Mouse (Mus musculus) MEL (cell line): ENCODE measurements around the gene Fbxw4. TPM values are rescaled to one million over a fixed set of nuclear protein-coding genes. Genes with fewer than 3 reads are reported as not detected.

Source experiments
- DNase-seq: peaks from one replicate; pipeline ENCODE4 v3.0.0; 2011; ENCODE audit warnings: low read depth, low spot score
- H3K27ac ChIP-seq: 2 replicates; pipeline ENCODE4 v1.5.1; 2012; ENCODE audit warnings: low read depth, mild to moderate bottlenecking, control low read depth, low read length, moderate library complexity; ENCODE audit not compliant: control insufficient read depth
- H3K27me3 ChIP-seq, 2 experiments: fragments of 150-350 bp in 1 of 2; sonication (generic) in 1 of 2; 2 replicates each; pipeline ENCODE4 v1.6.1; 2012; ENCODE audit warnings: low read length in 2 of 2, mild to moderate bottlenecking in 2 of 2, improper control_type of control experiment in 1 of 2, moderate library complexity in 1 of 2; ENCODE audit not compliant: insufficient read depth in 2 of 2, control insufficient read depth in 1 of 2
- H3K36me3 ChIP-seq, 2 experiments: 2 replicates each; pipeline ENCODE4 v1.6.1; 2012 to 2014; ENCODE audit warnings: low read length in 2 of 2, improper control_type of control experiment in 1 of 2, inconsistent platforms in 1 of 2, mild to moderate bottlenecking in 1 of 2; ENCODE audit not compliant: insufficient read depth in 2 of 2, control insufficient read depth in 1 of 2
- H3K4me1 ChIP-seq, 2 experiments: fragments of 150-350 bp in 1 of 2; sonication (generic) in 1 of 2; 2 replicates each; pipeline ENCODE4 v1.6.1; 2012; ENCODE audit warnings: low read length in 2 of 2, improper control_type of control experiment in 1 of 2, mild to moderate bottlenecking in 1 of 2; ENCODE audit not compliant: insufficient read depth in 2 of 2, control insufficient read depth in 1 of 2
- H3K4me3 ChIP-seq, 2 experiments: fragments of 150-350 bp in 1 of 2; sonication (generic) in 1 of 2; 2 replicates each; pipeline ENCODE4 v1.5.1; 2012; ENCODE audit warnings: low read depth in 2 of 2, low read length in 2 of 2, mild to moderate bottlenecking in 2 of 2, moderate library complexity in 2 of 2, control low read depth in 1 of 2, improper control_type of control experiment in 1 of 2; ENCODE audit not compliant: control insufficient read depth in 1 of 2, insufficient read depth in 1 of 2
- H3K79me2 ChIP-seq: 2 replicates; pipeline ENCODE4 v1.6.1; 2012; ENCODE audit warnings: mild to moderate bottlenecking, low read length, moderate library complexity; ENCODE audit not compliant: control insufficient read depth, poor library complexity, insufficient read depth
- H3K9ac ChIP-seq: 2 replicates; pipeline ENCODE4 v1.6.1; 2012; ENCODE audit warnings: low read depth, mild to moderate bottlenecking, control low read depth, low read length, moderate library complexity; ENCODE audit not compliant: control insufficient read depth, poor library complexity, severe bottlenecking
- H3K9me3 ChIP-seq: fragments of 150-350 bp; sonication (generic); replicated peaks from 2 replicates; pipeline ENCODE4 v1.6.1; 2012; ENCODE audit warnings: mild to moderate bottlenecking, low read length, improper control_type of control experiment, moderate library complexity; ENCODE audit not compliant: insufficient read depth
- BHLHE40 ChIP-seq: IDR thresholded peaks from 2 replicates; pipeline ENCODE4 v1.6.1; 2012; ENCODE audit warnings: low read depth, mild to moderate bottlenecking, inconsistent platforms, low read length, improper control_type of control experiment, borderline replicate concordance
- CHD1 ChIP-seq: IDR thresholded peaks from 2 replicates; pipeline ENCODE4 v1.6.1; 2012; ENCODE audit warnings: low read depth, mild to moderate bottlenecking, inconsistent platforms, low read length, improper control_type of control experiment
- CTCF ChIP-seq, 3 experiments: IDR thresholded peaks in 2 of 3; conservative IDR thresholded peaks in 1 of 3; 2 replicates each; pipeline ENCODE4 v1.5.1; 2011 to 2012; ENCODE audit warnings: low read length in 3 of 3, low read depth in 2 of 3, mild to moderate bottlenecking in 2 of 3, improper control_type of control experiment in 1 of 3, inconsistent platforms in 1 of 3, mixed read lengths in 1 of 3, moderate library complexity in 1 of 3; ENCODE audit not compliant: control insufficient read depth in 1 of 3, insufficient read depth in 1 of 3, poor library complexity in 1 of 3, severe bottlenecking in 1 of 3
- ELF1 ChIP-seq: IDR thresholded peaks from 2 replicates; pipeline ENCODE4 v1.6.1; 2014; ENCODE audit warnings: low read depth, mild to moderate bottlenecking, inconsistent platforms, low read length, improper control_type of control experiment, moderate library complexity
- EP300 ChIP-seq, 2 experiments: IDR thresholded peaks; 2 replicates each; pipeline ENCODE4 v1.6.1; 2011; ENCODE audit warnings: improper control_type of control experiment in 2 of 2, low read length in 2 of 2, low read depth in 1 of 2, mild to moderate bottlenecking in 1 of 2
- ETS1 ChIP-seq: IDR thresholded peaks from 2 replicates; pipeline ENCODE4 v1.6.1; 2012; ENCODE audit warnings: low read depth, mild to moderate bottlenecking, inconsistent platforms, low read length, improper control_type of control experiment, moderate library complexity
- GABPA ChIP-seq: IDR thresholded peaks from 2 replicates; pipeline ENCODE4 v1.6.1; 2012; ENCODE audit warnings: low read depth, mild to moderate bottlenecking, inconsistent platforms, low read length, improper control_type of control experiment, moderate library complexity
- JUND ChIP-seq: IDR thresholded peaks from 2 replicates; pipeline ENCODE4 v1.6.1; 2011; ENCODE audit warnings: low read depth, mild to moderate bottlenecking, improper control_type of control experiment, low read length
- KAT2A ChIP-seq: conservative IDR thresholded peaks from 2 replicates; pipeline ENCODE4 v1.6.1; 2012; ENCODE audit warnings: low read depth, low read length, improper control_type of control experiment, inconsistent platforms
- MAX ChIP-seq: IDR thresholded peaks from 2 replicates; pipeline ENCODE4 v1.6.1; 2011; ENCODE audit warnings: low read length, improper control_type of control experiment
- MEF2A ChIP-seq: IDR thresholded peaks from 2 replicates; pipeline ENCODE4 v1.6.1; 2014; ENCODE audit warnings: low read depth, mild to moderate bottlenecking, inconsistent platforms, low read length, improper control_type of control experiment; ENCODE audit not compliant: poor library complexity, insufficient replicate concordance, severe bottlenecking; ENCODE audit errors: extremely low read depth
- MXI1 ChIP-seq: IDR thresholded peaks from 2 replicates; pipeline ENCODE4 v1.6.1; 2011; ENCODE audit warnings: mild to moderate bottlenecking, low read depth, low read length, improper control_type of control experiment
- MYB ChIP-seq: IDR thresholded peaks from 2 replicates; pipeline ENCODE4 v1.6.1; 2011; ENCODE audit warnings: mild to moderate bottlenecking, low read depth, low read length, improper control_type of control experiment
- NELFE ChIP-seq: IDR thresholded peaks from 2 replicates; pipeline ENCODE4 v1.6.1; 2011; ENCODE audit warnings: low read depth, low read length, improper control_type of control experiment
- POLR2AphosphoS2 ChIP-seq: IDR thresholded peaks from 2 replicates; pipeline ENCODE4 v1.6.1; 2011; ENCODE audit warnings: low read length, improper control_type of control experiment
- RAD21 ChIP-seq: IDR thresholded peaks from 2 replicates; pipeline ENCODE4 v1.6.1; 2011; ENCODE audit warnings: mild to moderate bottlenecking, low read depth, low read length, improper control_type of control experiment
- RCOR1 ChIP-seq: IDR thresholded peaks from 2 replicates; pipeline ENCODE4 v1.6.1; 2012; ENCODE audit warnings: low read depth, mild to moderate bottlenecking, inconsistent platforms, low read length, improper control_type of control experiment
- SIN3A ChIP-seq: IDR thresholded peaks from 2 replicates; pipeline ENCODE4 v1.6.1; 2012; ENCODE audit warnings: low read length, improper control_type of control experiment, inconsistent platforms
- SMC3 ChIP-seq: IDR thresholded peaks from 2 replicates; pipeline ENCODE4 v1.6.1; 2011; ENCODE audit warnings: low read depth, low read length, improper control_type of control experiment
- TAL1 ChIP-seq: IDR thresholded peaks from 2 replicates; pipeline ENCODE4 v1.6.1; 2012; ENCODE audit warnings: mild to moderate bottlenecking, inconsistent platforms, low read length, moderate library complexity, mixed read lengths
- TBP ChIP-seq: IDR thresholded peaks from 2 replicates; pipeline ENCODE4 v1.8.0; 2011; ENCODE audit warnings: low read depth, low read length, improper control_type of control experiment
- UBTF ChIP-seq: IDR thresholded peaks from 2 replicates; pipeline ENCODE4 v1.6.1; 2012; ENCODE audit warnings: low read depth, mild to moderate bottlenecking, inconsistent platforms, low read length, improper control_type of control experiment, moderate library complexity, borderline replicate concordance; ENCODE audit not compliant: insufficient read depth
- USF2 ChIP-seq, 2 experiments: IDR thresholded peaks; 2 replicates each; pipeline ENCODE4 v1.6.1; 2011 to 2012; ENCODE audit warnings: improper control_type of control experiment in 2 of 2, low read length in 2 of 2, borderline replicate concordance in 1 of 2, inconsistent platforms in 1 of 2, low read depth in 1 of 2, mild to moderate bottlenecking in 1 of 2; ENCODE audit not compliant: insufficient read depth in 1 of 2
- ZKSCAN1 ChIP-seq: IDR thresholded peaks from 2 replicates; pipeline ENCODE4 v1.6.1; 2012; ENCODE audit warnings: low read depth, mild to moderate bottlenecking, inconsistent platforms, low read length, improper control_type of control experiment, moderate library complexity
- ZMIZ1 ChIP-seq: IDR thresholded peaks from 2 replicates; pipeline ENCODE4 v1.6.1; 2012; ENCODE audit warnings: low read depth, mild to moderate bottlenecking, inconsistent platforms, low read length, improper control_type of control experiment, moderate library complexity
- ZNF384 ChIP-seq: IDR thresholded peaks from 2 replicates; pipeline ENCODE4 v1.6.1; 2012; ENCODE audit warnings: low read depth, mild to moderate bottlenecking, inconsistent platforms, low read length, improper control_type of control experiment
- polyA plus RNA-seq, 2 experiments: library from polyadenylated mRNA; stranded (reverse) in 1 of 2; unstranded in 1 of 2; fragments of >175 nt in 1 of 2; fragments of >200 nt in 1 of 2; gene quantifications; 2 replicates each; pipeline versions ENCODE4 v1.2.1 to v1.2.4; 2012; ENCODE audit warnings: low replicate concordance in 2 of 2, low read depth in 1 of 2; ENCODE audit not compliant: insufficient read length in 2 of 2, insufficient read depth in 1 of 2, missing spikeins in 1 of 2
- total RNA-seq: library from RNA; depleted of rRNA; stranded (reverse); fragments of 300-350 nt; gene quantifications from 2 replicates; pipeline ENCODE4 v1.2.3, GENCODE M21; 2012

Gene Fbxw4
- total and polyA plus RNA-seq, 3 experiments, result 12.4 to 45.3 TPM; not detected in 1

DNA sequence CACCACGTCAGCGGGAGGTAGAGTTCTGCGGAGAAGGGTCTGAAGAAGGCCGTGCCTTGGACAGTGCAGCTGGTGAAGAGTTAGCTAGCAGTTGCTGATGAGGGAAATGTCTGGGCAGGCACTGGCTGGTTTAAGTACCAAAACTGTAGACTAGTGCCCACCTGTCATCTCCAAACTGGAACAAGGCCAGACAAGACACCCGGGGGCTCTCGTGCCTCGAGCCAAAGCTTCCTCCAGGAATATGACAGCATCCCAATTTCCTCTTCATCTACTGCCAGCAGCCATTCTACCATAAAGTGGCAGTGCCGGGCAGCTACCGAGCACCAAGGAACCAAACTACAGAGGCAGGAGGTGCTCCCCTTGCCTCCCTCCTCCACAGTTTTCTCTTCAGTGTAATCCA is 67.2 kb downstream of the Fbxw4 start:
- Histone ChIP-seq H3K27me3 (no peaks in the 10 kb centered on the region), H3K4me1 (peaks cover 7 to 12% of the 10 kb centered on the region in 2 experiments), H3K9me3 (no peaks in the 10 kb centered on the region), H3K4me3 (no peak overlapping the region), H3K9ac (no peak overlapping the region), H3K27ac (no peak overlapping the region), H3K36me3 (peaks cover 0 to 13% of the 10 kb centered on the region in 2 experiments; a peak in 2 of 4 replicates), H3K79me2 (no peaks in the 10 kb centered on the region)
- no peak for TF ChIP-seq GABPA
- no peak for TF ChIP-seq SIN3A
- no peak for TF ChIP-seq TAL1
- TF ChIP-seq ZMIZ1, result no peak
- TF ChIP-seq NELFE, result no peak
- no peak for TF ChIP-seq SMC3
- no peak for TF ChIP-seq BHLHE40
- TF ChIP-seq CTCF (IDR thresholded peaks at IDR 0.05 in 2 of 3, conservative IDR thresholded peaks at IDR 0.05 in 1 of 3; ENCODE audit: control insufficient read depth in 1 of 3, insufficient read depth in 1 of 3, low read depth in 2 of 3, low read length in 3 of 3, poor library complexity in 1 of 3, severe bottlenecking in 1 of 3), result no peak
- no peak for TF ChIP-seq UBTF
- no peak for TF ChIP-seq KAT2A
- TF ChIP-seq ZKSCAN1, result no peak
- TF ChIP-seq MXI1, result no peak
- TF ChIP-seq CHD1, result no peak
- TF ChIP-seq MAX, result no peak
- no peak for TF ChIP-seq MYB
- no peak for TF ChIP-seq USF2 (IDR thresholded peaks at IDR 0.05; ENCODE audit: borderline replicate concordance in 1 of 2, insufficient read depth in 1 of 2, low read depth in 1 of 2, low read length in 2 of 2)
- TF ChIP-seq ZNF384, result no peak
- no peak for TF ChIP-seq RAD21
- DNase-seq, result no peak

DNA sequence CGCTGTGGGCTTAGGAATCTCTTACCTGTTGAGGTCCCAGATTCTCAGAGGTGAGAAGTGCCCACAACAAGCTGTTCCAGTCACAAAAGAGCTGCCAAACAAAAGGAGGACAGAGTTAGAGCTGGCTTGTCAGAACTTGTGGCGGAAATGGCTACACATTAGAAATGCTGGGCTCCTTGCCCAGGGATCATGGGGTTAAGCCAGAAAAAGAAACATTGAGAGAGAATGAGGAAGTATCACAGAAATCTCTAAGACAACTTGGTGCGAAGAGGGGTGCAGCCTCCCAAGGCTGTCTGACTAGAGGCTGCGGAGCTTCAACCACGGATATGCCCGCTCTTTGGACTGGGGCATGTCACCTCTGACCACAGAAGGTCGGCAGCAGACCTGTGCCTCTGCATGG is 68.4 kb downstream of the Fbxw4 start:
- H3K4me3 ChIP-seq, result no peak overlapping the region

More for the DNA sequence above, 68.4 kb downstream of the Fbxw4 start:
- Histone ChIP-seq H3K9ac (peak overlapping the region; percentile 13; the same call in 1 of the 2 replicates), H3K4me1 (peaks cover 7 to 12% of the 10 kb centered on the region in 2 experiments), H3K36me3 (peaks cover 0 to 13% of the 10 kb centered on the region in 2 experiments; a peak in 2 of 4 replicates), H3K27ac (peak overlapping the region; percentile 14; the same call in 1 of the 2 replicates), H3K27me3 (no peaks in the 10 kb centered on the region), H3K9me3 (no peaks in the 10 kb centered on the region), H3K79me2 (no peaks in the 10 kb centered on the region)
- TF ChIP-seq NELFE (no peak), ETS1 (peak; percentile 41; the same call in 1 of the 2 replicates), TBP (peak; percentile 85), EP300 (IDR thresholded peaks at IDR 0.05; ENCODE audit: low read depth in 1 of 2, low read length in 2 of 2) (peak in 1 of 2 experiments; percentile 68; a peak in 2 of 4 replicates), MXI1 (peak; percentile 54), SIN3A (peak; percentile 59), RCOR1 (peak; percentile 54), MEF2A (peak; percentile 84; the same call in 1 of the 2 replicates), POLR2AphosphoS2 (no peak), CTCF (IDR thresholded peaks at IDR 0.05 in 2 of 3, conservative IDR thresholded peaks at IDR 0.05 in 1 of 3; ENCODE audit: control insufficient read depth in 1 of 3, insufficient read depth in 1 of 3, low read depth in 2 of 3, low read length in 3 of 3, poor library complexity in 1 of 3, severe bottlenecking in 1 of 3) (no peak), SMC3 (peak; percentile 35), JUND (no peak), MAX (peak; percentile 16; the same call in 1 of the 2 replicates), ELF1 (peak; percentile 63)
- peak; percentile 92 for DNase-seq
